Mouse (Mus musculus): ENCODE measurements around the gene Tsks. TPM values are rescaled to one million over a fixed set of nuclear protein-coding genes. Genes with fewer than 3 reads are reported as not detected.
A peak's percentile ranks its signal among the peaks of the same experiment; 100 is the strongest.

Tsks gene
- total RNA-seq, 2 experiments from 2014 or later: not detected

GRCm38 (mm10) chr7:44952611-44953306 is 9.8 kb downstream of the Tsks start:
- peak; percentile 92 for DNase-seq

GRCm38 (mm10) chr7:44953561-44953960 is 10.6 kb downstream of the Tsks start:
- DNase-seq: no peak

- no peak for DNase-seq
Measured at GRCm38 (mm10) chr7:44954091-44954885, 11.3 kb downstream of the Tsks start.

GRCm38 (mm10) chr7:44955628-44956027 is 12.6 kb downstream of the Tsks start:
- DNase-seq: peak; percentile 16

GRCm38 (mm10) chr7:44956266-44956665 is 13.3 kb downstream of the Tsks start:
- no peak for DNase-seq

- DNase-seq: peak; percentile 47
Measured at GRCm38 (mm10) chr7:44957183-44957835, 14.3 kb downstream of the Tsks start.

- DNase-seq: peak; percentile 66
Measured at GRCm38 (mm10) chr7:44958208-44958607, 15.2 kb downstream of the Tsks start.

GRCm38 (mm10) chr7:44959281-44959680 is 16.3 kb downstream of the Tsks start:
- no peak for DNase-seq

- DNase-seq: no peak
Measured at GRCm38 (mm10) chr7:44959874-44960511, 17.0 kb downstream of the Tsks start.

- no peak for DNase-seq
Measured at GRCm38 (mm10) chr7:44960512-44960910, 17.5 kb downstream of the Tsks start.

- no peak for DNase-seq
Measured at GRCm38 (mm10) chr7:44962337-44962736, 19.3 kb downstream of the Tsks start.

GRCm38 (mm10) chr7:44962831-44963230 is 19.8 kb downstream of the Tsks start:
- DNase-seq: no peak

- DNase-seq: no peak
Measured at GRCm38 (mm10) chr7:44964990-44965389, 22.0 kb downstream of the Tsks start.

GRCm38 (mm10) chr7:44965975-44966374 is 23.0 kb downstream of the Tsks start:
- no peak for DNase-seq

- DNase-seq: no peak
Measured at GRCm38 (mm10) chr7:44966638-44967037, 23.6 kb downstream of the Tsks start.

- peak; percentile 85 for DNase-seq
Measured at GRCm38 (mm10) chr7:44970231-44970691, 27.3 kb downstream of the Tsks start.

GRCm38 (mm10) chr7:44971142-44971541 is 28.1 kb downstream of the Tsks start:
- no peak for DNase-seq

- DNase-seq: no peak
Measured at GRCm38 (mm10) chr7:44973415-44974130, 30.6 kb downstream of the Tsks start.

- peak; percentile 82 for DNase-seq
Measured at GRCm38 (mm10) chr7:44974383-44975116, 31.5 kb downstream of the Tsks start, which contains the start of gene Cpt1c. TSS of gene Cpt1c (minus strand) at chr7:44974851.

GRCm38 (mm10) chr7:44975117-44975419 is 32.1 kb downstream of the Tsks start:
- DNase-seq: no peak

GRCm38 (mm10) chr7:44978300-44978699 is 35.3 kb downstream of the Tsks start:
- DNase-seq: no peak

Data from heart, postnatal 4 days (tissue).